ENCODE assay signal across 8 mouse cellular contexts in genomic region chr5:115186371-115187073, GRCm38 (mm10). TPM values are rescaled to one million over a fixed set of nuclear protein-coding genes. Genes with fewer than 3 reads are reported as not detected.
DNase-seq lines count a peak whose midpoint lies in the region; ATAC-seq and TF ChIP-seq lines count a peak whose summit lies in the region.

No protein-coding gene starts in this region.

- H3K4me1 ChIP-seq in kidney, embryonic 14.5 days (ENCODE audit: control insufficient read depth, insufficient read depth, low read length): peaks cover 27% of the 10 kb centered on the region
- no peaks in the 10 kb centered on the region for H3K4me1 ChIP-seq in ES-Bruce4 (ENCODE audit: control insufficient read depth, insufficient read depth, low read length)
- peaks cover 40% of the 10 kb centered on the region for H3K4me1 ChIP-seq in embryonic facial prominence, embryonic 13.5 days
- H3K4me1 ChIP-seq in intestine, embryonic 16.5 days (ENCODE audit: control insufficient read depth, insufficient read depth, low read length): peaks cover 21% of the 10 kb centered on the region
- H3K4me1 ChIP-seq in neural tube, embryonic 14.5 days (ENCODE audit: control insufficient read depth, insufficient read depth, low read length): peaks cover 18% of the 10 kb centered on the region

- H3K27ac ChIP-seq in kidney, embryonic 14.5 days (ENCODE audit: low read depth, low read length): no peak overlapping the region
- peak overlapping the region; percentile 19; the same call in 1 of the 2 replicates for H3K27ac ChIP-seq in ES-Bruce4 (ENCODE audit: insufficient read depth, low read length)
- no peak overlapping the region for H3K27ac ChIP-seq in embryonic facial prominence, embryonic 13.5 days
- no peak overlapping the region for H3K27ac ChIP-seq in intestine, embryonic 16.5 days (ENCODE audit: low read length)
- H3K27ac ChIP-seq in neural tube, embryonic 14.5 days (ENCODE audit: low read depth, low read length): peak overlapping the region; percentile 60; the same call in 1 of the 2 replicates

- TF ChIP-seq CTCF in ES-Bruce4 (IDR thresholded peaks at IDR 0.05; ENCODE audit: low read depth, low read length): no peak

- TF ChIP-seq EP300 in ES-Bruce4 (IDR thresholded peaks at IDR 0.05; ENCODE audit: insufficient read depth, low read depth, low read length): no peak

- DNase-seq in kidney, adult 8-10 months: no peak
- no peak for DNase-seq in thymus, postnatal 4 days
- no peak for DNase-seq in adrenal gland, postnatal 25 days

- peaks cover 12% of the 10 kb centered on the region; the same call in 1 of the 2 replicates for H3K27me3 ChIP-seq in kidney, embryonic 14.5 days (ENCODE audit: control insufficient read depth, insufficient read depth, low read length)
- H3K27me3 ChIP-seq in ES-Bruce4 (ENCODE audit: control insufficient read depth, insufficient read depth, low read length, poor library complexity, severe bottlenecking): no peaks in the 10 kb centered on the region
- H3K27me3 ChIP-seq in embryonic facial prominence, embryonic 13.5 days: peaks cover 53% of the 10 kb centered on the region
- peaks cover 33% of the 10 kb centered on the region for H3K27me3 ChIP-seq in intestine, embryonic 16.5 days (replicated peaks; ENCODE audit: control insufficient read depth, insufficient read depth, low read length)
- H3K27me3 ChIP-seq in neural tube, embryonic 14.5 days (ENCODE audit: control insufficient read depth, insufficient read depth, low read length): no peaks in the 10 kb centered on the region

- peak overlapping the region; percentile 36 for H3K4me2 ChIP-seq in kidney, embryonic 14.5 days (replicated peaks; ENCODE audit: low read depth, low read length)
- peak overlapping the region; percentile 47 for H3K4me2 ChIP-seq in embryonic facial prominence, embryonic 13.5 days
- H3K4me2 ChIP-seq in intestine, embryonic 16.5 days (ENCODE audit: low read depth, low read length): peak overlapping the region; percentile 44
- H3K4me2 ChIP-seq in neural tube, embryonic 14.5 days (ENCODE audit: low read depth, low read length): peak overlapping the region; percentile 32

- ATAC-seq in kidney, embryonic 14.5 days (ENCODE audit: low FRiP score, low TSS enrichment): peak; percentile 43
- no peak for ATAC-seq in embryonic facial prominence, embryonic 13.5 days (ENCODE audit: insufficient number of reproducible peaks, insufficient read depth, low FRiP score, low TSS enrichment, low read depth)
- no peak for ATAC-seq in intestine, embryonic 16.5 days
- ATAC-seq in neural tube, embryonic 14.5 days (ENCODE audit: low read depth): peak; percentile 58

- TF ChIP-seq POLR2A in ES-Bruce4 (IDR thresholded peaks at IDR 0.05; ENCODE audit: insufficient read depth, low read length): no peak

- H3K9ac ChIP-seq in kidney, embryonic 14.5 days (ENCODE audit: low read depth, low read length): no peak overlapping the region
- peak overlapping the region; percentile 68 for H3K9ac ChIP-seq in ES-Bruce4 (ENCODE audit: low read depth, poor library complexity, severe bottlenecking)
- H3K9ac ChIP-seq in embryonic facial prominence, embryonic 13.5 days: peak overlapping the region; percentile 46
- no peak overlapping the region for H3K9ac ChIP-seq in intestine, embryonic 16.5 days (ENCODE audit: low read depth, low read length)
- H3K9ac ChIP-seq in neural tube, embryonic 14.5 days (replicated peaks; ENCODE audit: low read depth, low read length): no peak overlapping the region

- H3K4me3 ChIP-seq in kidney, embryonic 14.5 days (ENCODE audit: low read length): peak overlapping the region; percentile 2; the same call in 1 of the 2 replicates
- H3K4me3 ChIP-seq in ES-Bruce4 (ENCODE audit: low read depth, low read length): peak overlapping the region; percentile 40
- peak overlapping the region; percentile 19 for H3K4me3 ChIP-seq in embryonic facial prominence, embryonic 13.5 days
- 0 out of 2 replicates have a peak overlapping the region, but pooled peaks have one; percentile 5 for H3K4me3 ChIP-seq in intestine, embryonic 16.5 days (ENCODE audit: low read length)
- H3K4me3 ChIP-seq in neural tube, embryonic 14.5 days (ENCODE audit: low read depth, low read length): no peak overlapping the region

- WGBS in kidney, embryonic 14.5 days: 34% methylated on average over 17 of the region's 17 CpGs
- WGBS in embryonic facial prominence, embryonic 13.5 days: 35% methylated on average over 17 of the region's 17 CpGs
- WGBS in intestine, embryonic 16.5 days: 41% methylated on average over 17 of the region's 17 CpGs
- WGBS in neural tube, embryonic 14.5 days: 30% methylated on average over 17 of the region's 17 CpGs

- H3K9me3 ChIP-seq in kidney, embryonic 14.5 days (ENCODE audit: control insufficient read depth, low read length): peaks cover 2% of the 10 kb centered on the region; the same call in 1 of the 2 replicates
- H3K9me3 ChIP-seq in ES-Bruce4 (replicated peaks; ENCODE audit: control insufficient read depth, insufficient read depth, low read length, poor library complexity, severe bottlenecking): no peaks in the 10 kb centered on the region
- H3K9me3 ChIP-seq in embryonic facial prominence, embryonic 13.5 days: no peaks in the 10 kb centered on the region
- H3K9me3 ChIP-seq in intestine, embryonic 16.5 days (ENCODE audit: control insufficient read depth, low read length): peaks cover 5% of the 10 kb centered on the region; the same call in 1 of the 2 replicates
- H3K9me3 ChIP-seq in neural tube, embryonic 14.5 days (ENCODE audit: control insufficient read depth, low read length): no peaks in the 10 kb centered on the region

- no peaks in the 10 kb centered on the region for H3K36me3 ChIP-seq in kidney, embryonic 14.5 days (ENCODE audit: control insufficient read depth, insufficient read depth, low read length)
- no peaks in the 10 kb centered on the region for H3K36me3 ChIP-seq in ES-Bruce4 (ENCODE audit: control insufficient read depth, insufficient read depth, low read length, poor library complexity, severe bottlenecking)
- no peaks in the 10 kb centered on the region for H3K36me3 ChIP-seq in embryonic facial prominence, embryonic 13.5 days
- H3K36me3 ChIP-seq in intestine, embryonic 16.5 days (ENCODE audit: control insufficient read depth, insufficient read depth, low read length): no peaks in the 10 kb centered on the region
- H3K36me3 ChIP-seq in neural tube, embryonic 14.5 days (ENCODE audit: control insufficient read depth, insufficient read depth, low read length): no peaks in the 10 kb centered on the region

RNA-seq across cellular contexts. Expression of gene Cabp1, which starts 7.7 kb away (rescaled TPM):
- polyA plus RNA-seq in kidney, embryonic 14.5 days (2014; fragmentation: Nextera tagmentation; extraction: Ambion mirVana): 2.0 and 2.4 TPM in 2 replicates
- polyA plus RNA-seq in ES-Bruce4 (2011; ENCODE audit: insufficient read depth, insufficient read length, low read depth, missing spikeins): 8.1 and 11.4 TPM in 2 replicates
- 1.3 and 2.0 TPM in 2 replicates for polyA plus RNA-seq in embryonic facial prominence, embryonic 13.5 days (2015; fragmentation: Nextera tagmentation; extraction: Ambion mirVana)
- polyA plus RNA-seq in intestine, embryonic 16.5 days (2015; fragmentation: Nextera tagmentation; extraction: Ambion mirVana): 0.80 and 1.2 TPM in 2 replicates
- 28.1 and 30.3 TPM in 2 replicates for polyA plus RNA-seq in neural tube, embryonic 14.5 days (2014; fragmentation: Nextera tagmentation; extraction: Ambion mirVana)
- 36.4 and 44.4 TPM in 2 replicates for total RNA-seq in adrenal gland, postnatal 25 days (2021)

RNA-seq across cellular contexts. Expression of gene Mlec, which starts 28.5 kb away (rescaled TPM):
- polyA plus RNA-seq in kidney, embryonic 14.5 days (2014; fragmentation: Nextera tagmentation; extraction: Ambion mirVana): 57.8 and 75.5 TPM in 2 replicates
- polyA plus RNA-seq in ES-Bruce4 (2011; ENCODE audit: insufficient read depth, insufficient read length, low read depth, missing spikeins): 137 and 139 TPM in 2 replicates
- polyA plus RNA-seq in embryonic facial prominence, embryonic 13.5 days (2015; fragmentation: Nextera tagmentation; extraction: Ambion mirVana): 73.4 and 79.0 TPM in 2 replicates
- 68.5 and 82.4 TPM in 2 replicates for polyA plus RNA-seq in intestine, embryonic 16.5 days (2015; fragmentation: Nextera tagmentation; extraction: Ambion mirVana)
- polyA plus RNA-seq in neural tube, embryonic 14.5 days (2014; fragmentation: Nextera tagmentation; extraction: Ambion mirVana): 23.9 and 26.2 TPM in 2 replicates
- total RNA-seq in adrenal gland, postnatal 25 days (2021): 139 and 194 TPM in 2 replicates

RNA-seq across cellular contexts. Expression of gene Pop5, which starts 49.1 kb away (rescaled TPM):
- 116 and 120 TPM in 2 replicates for polyA plus RNA-seq in kidney, embryonic 14.5 days (2014; fragmentation: Nextera tagmentation; extraction: Ambion mirVana)
- 76.1 and 79.9 TPM in 2 replicates for polyA plus RNA-seq in ES-Bruce4 (2011; ENCODE audit: insufficient read depth, insufficient read length, low read depth, missing spikeins)
- polyA plus RNA-seq in embryonic facial prominence, embryonic 13.5 days (2015; fragmentation: Nextera tagmentation; extraction: Ambion mirVana): 83.5 and 88.1 TPM in 2 replicates
- 124 and 141 TPM in 2 replicates for polyA plus RNA-seq in intestine, embryonic 16.5 days (2015; fragmentation: Nextera tagmentation; extraction: Ambion mirVana)
- 116 and 121 TPM in 2 replicates for polyA plus RNA-seq in neural tube, embryonic 14.5 days (2014; fragmentation: Nextera tagmentation; extraction: Ambion mirVana)
- total RNA-seq in adrenal gland, postnatal 25 days (2021): 77.2 and 94.0 TPM in 2 replicates

RNA-seq across cellular contexts. Expression of gene Unc119b, which starts 51.7 kb away (rescaled TPM):
- 26.3 and 50.3 TPM in 2 replicates for polyA plus RNA-seq in kidney, embryonic 14.5 days (2014; fragmentation: Nextera tagmentation; extraction: Ambion mirVana)
- 35.5 and 36.9 TPM in 2 replicates for polyA plus RNA-seq in ES-Bruce4 (2011; ENCODE audit: insufficient read depth, insufficient read length, low read depth, missing spikeins)
- polyA plus RNA-seq in embryonic facial prominence, embryonic 13.5 days (2015; fragmentation: Nextera tagmentation; extraction: Ambion mirVana): 43.5 and 44.4 TPM in 2 replicates
- polyA plus RNA-seq in intestine, embryonic 16.5 days (2015; fragmentation: Nextera tagmentation; extraction: Ambion mirVana): 22.1 and 23.2 TPM in 2 replicates
- polyA plus RNA-seq in neural tube, embryonic 14.5 days (2014; fragmentation: Nextera tagmentation; extraction: Ambion mirVana): 27.9 and 33.9 TPM in 2 replicates
- 36.2 and 41.3 TPM in 2 replicates for total RNA-seq in adrenal gland, postnatal 25 days (2021)

Comparison
In these comparisons a context has a peak if more than half of its experiments do, and no peak if none do; other contexts are left out.
1. ATAC-seq: peak in kidney, embryonic 14.5 days (single experiment) and neural tube, embryonic 14.5 days (single experiment); none in embryonic facial prominence, embryonic 13.5 days (single experiment) and intestine, embryonic 16.5 days (single experiment).
2. H3K27ac ChIP-seq: peak in ES-Bruce4 (single experiment) and neural tube, embryonic 14.5 days (single experiment); none in kidney, embryonic 14.5 days (single experiment), embryonic facial prominence, embryonic 13.5 days (single experiment) and intestine, embryonic 16.5 days (single experiment).
3. H3K9ac ChIP-seq: peak in ES-Bruce4 (single experiment) and embryonic facial prominence, embryonic 13.5 days (single experiment); none in kidney, embryonic 14.5 days (single experiment), intestine, embryonic 16.5 days (single experiment) and neural tube, embryonic 14.5 days (single experiment).
4. Peak in every context shown above with its lines, with median percentiles within 50 percentile points of each other: H3K4me2 ChIP-seq.